Mouse (Mus musculus) MEL (cell line): ENCODE data around the gene Chd1.
A peak's percentile ranks its signal among the peaks of the same experiment; 100 is the strongest.

ENCODE experiments used
- CTCF ChIP-seq, 3 experiments: IDR thresholded peaks in 2 of 3; conservative IDR thresholded peaks in 1 of 3; 2 replicates each; pipeline ENCODE4 v1.5.1; 2011 to 2012; ENCODE audit warnings: low read length in 3 of 3, low read depth in 2 of 3, mild to moderate bottlenecking in 2 of 3, improper control_type of control experiment in 1 of 3, inconsistent platforms in 1 of 3, mixed read lengths in 1 of 3, moderate library complexity in 1 of 3; ENCODE audit not compliant: control insufficient read depth in 1 of 3, insufficient read depth in 1 of 3, poor library complexity in 1 of 3, severe bottlenecking in 1 of 3
- ELF1 ChIP-seq: IDR thresholded peaks from 2 replicates; pipeline ENCODE4 v1.6.1; 2014; ENCODE audit warnings: low read depth, mild to moderate bottlenecking, inconsistent platforms, low read length, improper control_type of control experiment, moderate library complexity
- ETS1 ChIP-seq: IDR thresholded peaks from 2 replicates; pipeline ENCODE4 v1.6.1; 2012; ENCODE audit warnings: low read depth, mild to moderate bottlenecking, inconsistent platforms, low read length, improper control_type of control experiment, moderate library complexity
- HCFC1 ChIP-seq: IDR thresholded peaks from 2 replicates; pipeline ENCODE4 v1.6.1; 2012; ENCODE audit warnings: low read depth, mild to moderate bottlenecking, inconsistent platforms, low read length, improper control_type of control experiment, moderate library complexity
- MAX ChIP-seq: IDR thresholded peaks from 2 replicates; pipeline ENCODE4 v1.6.1; 2011; ENCODE audit warnings: low read length, improper control_type of control experiment
- POLR2A ChIP-seq, 2 experiments: IDR thresholded peaks; 2 replicates each; pipeline ENCODE4 v1.6.1; 2011 to 2012; ENCODE audit warnings: low read length in 2 of 2, mild to moderate bottlenecking in 2 of 2, control low read depth in 1 of 2, improper control_type of control experiment in 1 of 2, low read depth in 1 of 2, moderate library complexity in 1 of 2; ENCODE audit not compliant: control insufficient read depth in 1 of 2, insufficient read depth in 1 of 2, poor library complexity in 1 of 2

DNA sequence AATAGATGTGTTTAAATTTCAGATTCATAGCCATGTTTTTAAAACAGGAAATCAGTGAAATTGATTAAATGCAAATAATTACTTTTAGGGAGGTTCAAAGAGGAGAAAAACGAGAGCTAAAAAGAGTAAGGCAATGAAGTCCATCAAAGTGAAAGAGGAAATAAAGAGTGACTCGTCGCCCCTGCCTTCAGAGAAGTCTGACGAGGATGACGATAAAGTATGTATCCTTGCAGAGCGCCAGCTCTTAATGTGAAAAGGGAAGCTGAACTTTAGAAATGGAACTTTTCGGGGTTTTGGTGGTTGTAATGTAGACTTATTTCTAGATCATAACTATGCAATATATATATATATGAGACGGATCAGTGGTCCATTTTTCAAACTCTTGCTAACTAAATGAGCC is 56.4 kb downstream of the Chd1 start:
- TF ChIP-seq CTCF (IDR thresholded peaks at IDR 0.05 in 2 of 3, conservative IDR thresholded peaks at IDR 0.05 in 1 of 3; ENCODE audit: control insufficient read depth in 1 of 3, insufficient read depth in 1 of 3, low read depth in 2 of 3, low read length in 3 of 3, poor library complexity in 1 of 3, severe bottlenecking in 1 of 3) (no peak), MAX (no peak), ELF1 (no peak), HCFC1 (0 out of 2 replicates have a peak, but pooled peaks have one; percentile 44), ETS1 (peak; percentile 35; the same call in 1 of the 2 replicates), POLR2A (IDR thresholded peaks at IDR 0.05; ENCODE audit: control insufficient read depth in 1 of 2, insufficient read depth in 1 of 2, low read depth in 1 of 2, low read length in 2 of 2, poor library complexity in 1 of 2) (no peak)
